Mouse (Mus musculus): ENCODE measurements around the gene Rcc2.
A peak's percentile ranks its signal among the peaks of the same experiment; 100 is the strongest.

The Rcc2 gene

GRCm38 (mm10) chr4:140700269-140701018 lies at the start of gene Rcc2:
Gene Rcc2 (plus strand): TSS chr4:140700541.
- no peak for DNase-seq (ENCODE audit: low spot score)

- no peak for DNase-seq (ENCODE audit: low spot score)
These were observed 46.3 kb upstream of the Rcc2 start for GRCm38 (mm10) chr4:140653835-140654583.

GRCm38 (mm10) chr4:140654798-140655197 lies 45.5 kb upstream of the Rcc2 start:
- DNase-seq (ENCODE audit: low spot score): no peak

GRCm38 (mm10) chr4:140656529-140656928 lies 43.8 kb upstream of the Rcc2 start:
- DNase-seq (ENCODE audit: low spot score): no peak

GRCm38 (mm10) chr4:140657681-140658575 lies 42.4 kb upstream of the Rcc2 start:
- DNase-seq (ENCODE audit: low spot score): peak; percentile 86

GRCm38 (mm10) chr4:140661406-140662022 lies 38.8 kb upstream of the Rcc2 start:
- DNase-seq (ENCODE audit: low spot score): no peak

GRCm38 (mm10) chr4:140662453-140662852 lies 37.9 kb upstream of the Rcc2 start:
- DNase-seq (ENCODE audit: low spot score): no peak

- no peak for DNase-seq (ENCODE audit: low spot score)
These were observed 37.3 kb upstream of the Rcc2 start for GRCm38 (mm10) chr4:140662882-140663585.

GRCm38 (mm10) chr4:140665053-140665452 lies 35.3 kb upstream of the Rcc2 start:
- no peak for DNase-seq (ENCODE audit: low spot score)

- DNase-seq (ENCODE audit: low spot score): no peak
These were observed 34.6 kb upstream of the Rcc2 start, which contains the start of gene Arhgef10l for GRCm38 (mm10) chr4:140665760-140666159. Gene Arhgef10l (minus strand): TSS chr4:140666012.

GRCm38 (mm10) chr4:140667802-140668201 lies 32.5 kb upstream of the Rcc2 start:
- DNase-seq (ENCODE audit: low spot score): no peak

GRCm38 (mm10) chr4:140673527-140674264 lies 26.6 kb upstream of the Rcc2 start:
- no peak for DNase-seq (ENCODE audit: low spot score)

- peak; percentile 77 for DNase-seq (ENCODE audit: low spot score)
These were observed 25.9 kb upstream of the Rcc2 start for GRCm38 (mm10) chr4:140674345-140674926.

GRCm38 (mm10) chr4:140679038-140679437 lies 21.3 kb upstream of the Rcc2 start:
- no peak for DNase-seq (ENCODE audit: low spot score)

- DNase-seq (ENCODE audit: low spot score): peak; percentile 84
These were observed 20.5 kb upstream of the Rcc2 start for GRCm38 (mm10) chr4:140679723-140680380.

- DNase-seq (ENCODE audit: low spot score): no peak
These were observed 19.5 kb upstream of the Rcc2 start for GRCm38 (mm10) chr4:140680731-140681397.

GRCm38 (mm10) chr4:140683608-140684007 lies 16.7 kb upstream of the Rcc2 start:
- DNase-seq (ENCODE audit: low spot score): no peak

- no peak for DNase-seq (ENCODE audit: low spot score)
These were observed 16.0 kb upstream of the Rcc2 start for GRCm38 (mm10) chr4:140684141-140684871.
